ENCODE assay signal across 13 mouse cellular contexts in the genomic region with DNA sequence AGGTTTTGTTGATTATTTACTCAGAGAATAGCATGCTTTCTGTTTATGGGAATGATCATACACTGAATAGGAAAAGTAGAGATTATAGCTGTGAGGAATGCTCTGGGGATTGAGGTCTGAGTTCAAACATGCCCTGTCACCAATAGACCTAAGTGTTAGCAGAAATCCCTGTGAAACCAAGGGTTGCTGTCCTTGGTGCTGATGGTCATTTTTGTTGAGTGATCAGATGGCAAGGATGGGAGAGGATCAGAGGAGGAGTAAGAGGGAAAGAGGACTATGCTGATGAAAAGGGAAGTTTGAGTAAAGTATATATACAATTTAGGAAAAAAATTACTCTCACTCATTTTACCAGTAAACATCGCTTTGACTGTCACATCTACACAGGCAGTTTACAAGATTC.
A peak's percentile ranks its signal among the peaks of the same experiment; 100 is the strongest.
DNase-seq lines count a peak whose midpoint lies in the region; ATAC-seq and TF ChIP-seq lines count a peak whose summit lies in the region.
"Had no signal": no experiment of that assay in that cellular context is flagged by ENCODE, and none has a peak within 500 bp of the region (broad histone marks: within the 10 kb centered on the region; RNA-seq: fewer than 3 reads in every experiment).

No protein-coding gene starts in this region.

- no peak for TF ChIP-seq EP300 in CH12.LX (IDR thresholded peaks at IDR 0.05; ENCODE audit: low read length)

- H3K36me3 ChIP-seq in kidney, postnatal 0 days (ENCODE audit: insufficient read depth, low read length): no peaks in the 10 kb centered on the region
- no peaks in the 10 kb centered on the region for H3K36me3 ChIP-seq in kidney, embryonic 16.5 days (ENCODE audit: insufficient read depth, low read length)
- no peaks in the 10 kb centered on the region for H3K36me3 ChIP-seq in CH12.LX (replicated peaks in 1 of 2; ENCODE audit: control insufficient read depth in 1 of 2, insufficient read depth in 1 of 2, low read length in 1 of 2)
- H3K36me3 ChIP-seq: G1E; heart, embryonic 10.5 days; hindbrain, embryonic 15.5 days; liver, embryonic 13.5 days had no signal

- H3K27ac ChIP-seq in kidney, postnatal 0 days: no peak overlapping the region
- no peak overlapping the region for H3K27ac ChIP-seq in kidney, embryonic 16.5 days (ENCODE audit: low read length)
- no peak overlapping the region for H3K27ac ChIP-seq in CH12.LX (ENCODE audit: insufficient read depth, low read depth)
- H3K27ac ChIP-seq: heart, embryonic 10.5 days; hindbrain, embryonic 15.5 days; liver, embryonic 13.5 days had no signal

- no peak for ATAC-seq in kidney, postnatal 0 days (replicated peaks; ENCODE audit: low FRiP score, low read depth)
- ATAC-seq in kidney, embryonic 16.5 days (ENCODE audit: low FRiP score, low TSS enrichment): no peak

- no peak overlapping the region for H3K9ac ChIP-seq in kidney, postnatal 0 days (ENCODE audit: low read depth, low read length)
- H3K9ac ChIP-seq in kidney, embryonic 16.5 days (replicated peaks; ENCODE audit: low read length): no peak overlapping the region
- H3K9ac ChIP-seq in CH12.LX (ENCODE audit: insufficient read depth, low read depth): no peak overlapping the region
- H3K9ac ChIP-seq: hindbrain, embryonic 15.5 days; liver, embryonic 13.5 days had no signal

- DNase-seq in kidney, postnatal 0 days (ENCODE audit: low spot score): peak; percentile 72
- DNase-seq in CH12.LX (ENCODE audit: extremely low read depth) (peak; percentile 18), WW6 (ENCODE audit: low read depth, low spot score) (peak; percentile 14)
- peak; percentile 77 for DNase-seq in forelimb bud, embryonic 11.5 days (ENCODE audit: low read depth, low spot score)
- no peak for DNase-seq in cerebellum, adult 11 months
- DNase-seq in frontal cortex, postnatal 10 days (ENCODE audit: low spot score in 2 of 2): no peak
- no peak for DNase-seq in layer of hippocampus, postnatal 36 days
- DNase-seq: liver, embryonic 13.5 days had no signal

- H3K9me3 ChIP-seq in kidney, postnatal 0 days (replicated peaks; ENCODE audit: low read length): no peaks in the 10 kb centered on the region
- H3K9me3 ChIP-seq in kidney, embryonic 16.5 days (ENCODE audit: low read length): no peaks in the 10 kb centered on the region
- peaks cover 3% of the 10 kb centered on the region for H3K9me3 ChIP-seq in CH12.LX (replicated peaks; ENCODE audit: low read length)
- H3K9me3 ChIP-seq: G1E; heart, embryonic 10.5 days; hindbrain, embryonic 15.5 days; liver, embryonic 13.5 days had no signal

- no peak for TF ChIP-seq POLR2A in CH12.LX (IDR thresholded peaks at IDR 0.05; ENCODE audit: low read depth, low read length)

- 87% methylated on average over 1 of the region's 1 CpGs for WGBS in kidney, postnatal 0 days
- WGBS in kidney, embryonic 16.5 days: 65% methylated on average over 1 of the region's 1 CpGs

- no peaks in the 10 kb centered on the region for H3K79me2 ChIP-seq in CH12.LX (replicated peaks; ENCODE audit: control insufficient read depth, extremely low read depth, insufficient read depth, poor library complexity, severe bottlenecking)

- H3K27me3 ChIP-seq in kidney, postnatal 0 days (ENCODE audit: insufficient read depth, low read length): no peaks in the 10 kb centered on the region
- H3K27me3 ChIP-seq in kidney, embryonic 16.5 days (ENCODE audit: insufficient read depth, low read length): no peaks in the 10 kb centered on the region
- no peaks in the 10 kb centered on the region for H3K27me3 ChIP-seq in CH12.LX (replicated peaks)
- H3K27me3 ChIP-seq: hindbrain, embryonic 15.5 days; liver, embryonic 13.5 days had no signal

- no peak for TF ChIP-seq CTCF in kidney, postnatal 0 days (IDR thresholded peaks at IDR 0.05; ENCODE audit: low read depth)
- no peak for TF ChIP-seq CTCF in CH12.LX (conservative IDR thresholded peaks at IDR 0.05 in 1 of 2, IDR thresholded peaks at IDR 0.05 in 1 of 2; ENCODE audit: low read depth in 2 of 2, low read length in 2 of 2)

- H3K4me3 ChIP-seq in kidney, postnatal 0 days (replicated peaks; ENCODE audit: low read depth, low read length): no peak overlapping the region
- H3K4me3 ChIP-seq in kidney, embryonic 16.5 days (ENCODE audit: low read length): no peak overlapping the region
- H3K4me3 ChIP-seq in CH12.LX (replicated peaks in 1 of 3; ENCODE audit: low read depth in 2 of 3, low read length in 2 of 3, poor library complexity in 1 of 3): no peak overlapping the region
- H3K4me3 ChIP-seq: heart, embryonic 10.5 days; hindbrain, embryonic 15.5 days; liver, embryonic 13.5 days had no signal

- in situ Hi-C loops in CH12.LX (cut with MboI; ENCODE audit: low pct_ligation_motif_present, low pct_unique_long_range_greater_than_20kb, low sequenced_read_pairs): no loop called here

- dilution Hi-C loops in CH12.LX (cut with MboI; ENCODE audit: extremely low pct_ligation_motif_present, extremely low pct_unique_long_range_greater_than_20kb, low sequenced_read_pairs): no loop called here

- no peak for TF ChIP-seq RAD21 in CH12.LX (IDR thresholded peaks at IDR 0.05; ENCODE audit: low read depth, low read length)

- H3K4me2 ChIP-seq in kidney, postnatal 0 days (ENCODE audit: low read length): no peak overlapping the region
- no peak overlapping the region for H3K4me2 ChIP-seq in kidney, embryonic 16.5 days (replicated peaks; ENCODE audit: low read depth, low read length)
- H3K4me2 ChIP-seq in CH12.LX (ENCODE audit: insufficient read depth, low read depth, poor library complexity, severe bottlenecking): no peak overlapping the region
- H3K4me2 ChIP-seq: hindbrain, embryonic 15.5 days; liver, embryonic 13.5 days; midbrain, embryonic 11.5 days had no signal

- H3K4me1 ChIP-seq in kidney, postnatal 0 days (replicated peaks; ENCODE audit: insufficient read depth, low read length): no peaks in the 10 kb centered on the region
- no peaks in the 10 kb centered on the region for H3K4me1 ChIP-seq in kidney, embryonic 16.5 days (ENCODE audit: insufficient read depth, low read length)
- H3K4me1 ChIP-seq in CH12.LX (ENCODE audit: control insufficient read depth in 1 of 2, insufficient read depth in 2 of 2): no peaks in the 10 kb centered on the region
- H3K4me1 ChIP-seq: heart, embryonic 10.5 days; hindbrain, embryonic 15.5 days; liver, embryonic 13.5 days had no signal

TF ChIP-seq in CH12.LX, 34 proteins besides CTCF, POLR2A, EP300 and RAD21:
- TF ChIP-seq ZKSCAN1 (IDR thresholded peaks at IDR 0.05; ENCODE audit: borderline replicate concordance, low read depth, low read length): no peak
- no peak for TF ChIP-seq SIN3A (IDR thresholded peaks at IDR 0.05; ENCODE audit: low read length)
- TF ChIP-seq HCFC1 (IDR thresholded peaks at IDR 0.05; ENCODE audit: low read depth, low read length): no peak
- no peak for TF ChIP-seq NRF1 (IDR thresholded peaks at IDR 0.05; ENCODE audit: low read depth, low read length)
- TF ChIP-seq ETS1 (conservative IDR thresholded peaks at IDR 0.05; ENCODE audit: low read depth, low read length): no peak
- no peak for TF ChIP-seq MAFK (IDR thresholded peaks at IDR 0.05; ENCODE audit: insufficient replicate concordance, low read length)
- TF ChIP-seq TCF12 (IDR thresholded peaks at IDR 0.05; ENCODE audit: low read depth, low read length): no peak

Comparison
In these comparisons a context has a peak if more than half of its experiments do, and no peak if none do; other contexts are left out.
1. DNase-seq: peak in kidney, postnatal 0 days (single experiment), CH12.LX (single experiment), WW6 (single experiment) and forelimb bud, embryonic 11.5 days (single experiment); none in cerebellum, adult 11 months (single experiment), frontal cortex, postnatal 10 days (0 of 2) and layer of hippocampus, postnatal 36 days (0 of 2).